Mouse (Mus musculus) central nervous system, embryonic 11.5 days (tissue): Measurements from ENCODE around the gene Manba. TPM values are rescaled to one million over a fixed set of nuclear protein-coding genes. Genes with fewer than 3 reads are reported as not detected.

ENCODE experiments used
- polyA plus RNA-seq: library from polyadenylated mRNA; depleted of rRNA; stranded (reverse); fragments of >200 nt; gene quantifications from 2 replicates; pipeline ENCODE4 v1.2.3, GENCODE M21; 2012; rRNA removed

Manba gene
- 2.3 and 5.5 TPM in 2 replicates for polyA plus RNA-seq

DNA sequence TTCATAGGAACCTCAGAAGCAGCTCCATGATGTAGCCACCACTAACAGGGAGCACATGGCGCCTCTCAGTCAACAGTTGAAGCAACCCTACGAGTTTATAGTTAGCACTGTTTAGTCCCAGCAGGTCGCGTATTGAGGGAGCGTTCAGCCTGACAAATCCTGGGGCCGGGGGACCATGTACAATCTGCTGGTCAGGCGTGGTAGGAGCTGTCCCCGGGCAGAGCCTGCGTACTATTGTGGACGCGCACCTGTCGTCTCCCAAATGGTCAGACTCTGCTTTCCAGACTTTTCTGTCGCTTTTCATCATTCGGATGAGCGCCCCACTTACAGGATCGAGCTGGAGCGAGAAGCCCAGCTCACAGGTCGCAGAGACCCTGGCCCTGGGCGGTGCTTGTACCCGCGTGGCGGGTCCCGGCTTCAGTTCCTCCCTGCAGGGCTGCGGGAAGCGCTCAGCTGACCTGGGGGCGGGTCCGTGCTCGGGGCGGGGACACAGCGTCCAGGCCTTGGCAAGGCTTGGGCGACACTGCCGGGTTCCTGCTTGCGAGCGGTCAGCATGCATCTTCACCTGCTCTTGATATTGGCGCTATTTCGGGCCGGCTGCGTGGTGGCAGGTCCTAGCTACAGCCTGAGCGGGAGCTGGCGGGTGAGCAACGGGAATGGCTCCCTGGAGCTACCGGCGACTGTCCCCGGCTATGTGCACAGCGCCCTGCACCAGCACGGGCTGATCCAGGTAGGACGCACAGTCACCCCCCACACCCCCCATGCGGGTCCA, at the start of gene Manba:
Gene Manba (plus strand): TSS at position 484 of the 772 bp plus-strand sequence.

DNA sequence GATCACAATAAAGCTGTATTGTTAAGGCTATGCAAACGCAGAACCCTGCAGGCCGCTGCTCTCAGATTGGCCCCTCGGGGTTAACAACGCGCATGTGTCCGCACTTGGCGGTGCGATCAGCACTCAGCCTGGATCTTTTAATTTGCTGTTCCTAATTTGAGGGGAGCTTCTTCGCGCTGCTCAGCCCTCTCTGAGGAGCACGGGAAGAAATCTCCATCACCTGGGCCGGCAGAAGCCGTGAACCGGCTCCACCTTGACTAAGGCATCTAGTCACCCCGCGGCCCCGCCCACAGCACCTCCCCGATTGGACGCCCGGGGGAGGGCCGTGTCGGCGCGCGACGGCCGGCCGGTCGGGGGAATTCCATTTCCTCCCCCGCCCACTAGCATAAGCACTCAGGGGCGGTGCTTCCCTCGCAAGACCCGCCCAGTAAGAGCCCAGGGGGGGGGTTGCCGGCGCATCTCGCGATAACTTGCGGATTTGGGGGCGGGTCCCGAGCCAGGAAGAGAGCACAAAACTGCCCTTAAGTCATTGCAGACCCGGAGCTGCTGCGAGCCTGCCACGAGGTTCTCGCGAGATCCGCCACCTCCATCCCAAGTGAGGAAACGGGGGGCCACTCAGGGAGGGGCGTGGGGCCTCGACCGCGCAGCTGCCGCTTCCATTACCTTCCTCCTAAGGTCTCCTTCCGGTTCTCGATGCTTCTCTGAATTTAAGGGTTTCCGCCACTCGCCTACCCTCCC, 47.5 kb upstream of the Manba start, which contains the start of gene Ube2d3:
Gene Ube2d3 (plus strand): TSS at position 392 of the 738 bp plus-strand sequence.

Other genes starting within 250 kb of the Manba start
- gene Bdh2, start 204.4 kb upstream of the Manba start, polyA plus RNA-seq = 3.4 and 6.8 TPM in 2 replicates
- 2.6 and 3.0 TPM in 2 replicates for gene Slc9b2, start 177.9 kb upstream of the Manba start, polyA plus RNA-seq
- gene Slc9b1, start 137.6 kb upstream of the Manba start, polyA plus RNA-seq = 0.24 and 0.31 TPM in 2 replicates
- 39.5 and 58.2 TPM in 2 replicates for gene Cisd2, start 61.7 kb upstream of the Manba start, polyA plus RNA-seq
- gene Ube2d3, start 47.5 kb upstream of the Manba start, polyA plus RNA-seq = 326 and 353 TPM in 2 replicates
- 26.8 and 33.3 TPM in 2 replicates for gene Nfkb1, start 205.9 kb downstream of the Manba start, polyA plus RNA-seq